Mouse (Mus musculus): Measurements from ENCODE around the gene D630045J12Rik.

The D630045J12Rik gene

GRCm38 (mm10) chr6:38129883-38130282 lies 123.9 kb downstream of the D630045J12Rik start:
- DNase-seq, result no peak

- DNase-seq, result no peak
These were observed 125.7 kb downstream of the D630045J12Rik start for GRCm38 (mm10) chr6:38128115-38128514.

GRCm38 (mm10) chr6:38125462-38125861 lies 128.3 kb downstream of the D630045J12Rik start:
- DNase-seq, result no peak

- DNase-seq, result no peak
These were observed 128.9 kb downstream of the D630045J12Rik start for GRCm38 (mm10) chr6:38124882-38125281.

GRCm38 (mm10) chr6:38124207-38124835 lies 129.5 kb downstream of the D630045J12Rik start, which contains the start of gene Atp6v0a4:
Atp6v0a4 (minus strand) TSS chr6:38124586.
- DNase-seq, result no peak

GRCm38 (mm10) chr6:38123471-38124206 lies 130.2 kb downstream of the D630045J12Rik start:
- no peak for DNase-seq

DNA sequence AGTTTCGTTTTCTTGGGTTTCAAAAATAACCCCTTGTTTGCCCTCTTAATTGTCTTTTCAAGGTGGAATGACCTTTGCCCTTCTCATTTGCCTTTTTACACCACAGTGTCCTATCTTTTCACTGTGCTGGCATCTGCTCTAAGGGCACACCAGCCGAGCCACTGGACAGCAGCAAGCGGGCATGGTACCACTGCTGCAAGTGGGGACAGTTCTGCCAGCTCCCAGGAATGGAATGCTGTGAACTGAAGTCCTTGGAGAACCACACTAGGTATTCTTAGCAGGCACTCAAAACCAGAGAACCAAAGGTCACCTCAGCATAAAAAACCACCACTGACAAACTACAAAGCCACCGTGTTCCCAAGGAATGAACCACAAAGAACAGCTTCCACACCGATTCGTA lies 131.0 kb downstream of the D630045J12Rik start:
- no peak for DNase-seq

- DNase-seq, result no peak
These were observed 132.0 kb downstream of the D630045J12Rik start for GRCm38 (mm10) chr6:38121843-38122242.

DNA sequence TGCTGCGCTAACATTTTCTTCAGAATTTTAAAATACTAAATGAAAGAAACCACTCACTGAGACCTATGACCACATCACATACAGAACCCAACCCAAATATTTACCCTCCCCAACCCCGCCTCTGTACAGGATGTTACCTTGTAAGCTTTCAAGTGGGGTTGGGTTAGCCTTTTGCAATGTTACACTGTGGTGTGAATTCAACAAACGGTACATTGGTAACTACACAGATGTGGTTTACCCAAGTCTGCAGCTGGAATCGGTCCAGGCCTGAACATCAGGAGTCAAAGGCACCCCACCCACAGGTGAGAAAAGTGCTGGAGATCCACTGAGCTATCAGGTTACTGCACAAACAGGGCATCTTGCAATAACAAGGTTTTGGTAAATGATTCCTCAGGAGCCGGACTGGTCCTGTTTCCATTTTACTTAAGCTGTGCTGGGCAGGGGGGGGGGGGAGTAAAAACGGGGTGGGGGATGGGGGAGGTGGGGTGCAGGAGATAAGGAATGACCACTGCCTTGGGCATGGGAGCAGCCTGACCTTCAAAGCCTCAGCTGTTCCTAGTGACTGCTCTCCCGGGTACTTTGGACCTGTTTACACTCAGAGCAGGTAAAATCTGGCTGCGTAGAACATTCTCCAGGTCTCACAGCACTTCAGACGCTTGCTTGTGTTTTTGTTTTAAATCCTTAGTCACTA lies 133.0 kb downstream of the D630045J12Rik start:
- no peak for DNase-seq

GRCm38 (mm10) chr6:38118341-38118740 lies 135.5 kb downstream of the D630045J12Rik start:
- DNase-seq, result no peak

DNA sequence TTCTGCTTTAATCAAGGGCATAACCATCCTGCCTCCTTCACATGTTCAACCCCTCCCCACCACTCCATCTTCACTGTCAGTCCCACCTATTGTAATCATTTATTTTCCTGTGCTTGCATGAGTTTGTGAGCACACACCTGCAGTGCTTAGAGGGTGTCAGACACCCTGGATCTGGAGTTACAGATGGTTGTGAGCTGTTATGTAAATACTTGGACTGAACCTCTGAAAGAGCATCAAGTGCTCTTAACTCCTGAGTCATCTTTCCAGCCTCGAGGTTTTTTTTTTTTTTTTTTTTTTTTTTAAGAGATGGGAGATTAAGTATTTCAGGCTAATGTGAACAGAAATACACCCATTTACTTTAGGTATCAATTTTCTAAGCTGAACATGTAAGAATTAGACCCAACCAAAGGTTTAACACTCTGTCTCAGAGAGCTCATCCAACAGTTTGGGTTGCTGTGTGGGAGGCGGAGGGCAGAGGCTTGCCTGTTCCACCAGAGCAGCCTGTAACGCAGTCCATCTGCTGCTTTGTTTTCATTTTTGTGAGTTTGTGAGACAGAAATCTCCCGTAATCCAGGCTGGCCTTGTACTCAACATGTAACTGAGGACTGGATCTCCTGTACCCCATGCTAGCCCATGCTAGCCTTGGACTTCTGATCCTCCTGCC lies 137.6 kb downstream of the D630045J12Rik start:
- no peak for DNase-seq

- no peak for DNase-seq
These were observed 142.9 kb downstream of the D630045J12Rik start for GRCm38 (mm10) chr6:38110859-38111258.

DNA sequence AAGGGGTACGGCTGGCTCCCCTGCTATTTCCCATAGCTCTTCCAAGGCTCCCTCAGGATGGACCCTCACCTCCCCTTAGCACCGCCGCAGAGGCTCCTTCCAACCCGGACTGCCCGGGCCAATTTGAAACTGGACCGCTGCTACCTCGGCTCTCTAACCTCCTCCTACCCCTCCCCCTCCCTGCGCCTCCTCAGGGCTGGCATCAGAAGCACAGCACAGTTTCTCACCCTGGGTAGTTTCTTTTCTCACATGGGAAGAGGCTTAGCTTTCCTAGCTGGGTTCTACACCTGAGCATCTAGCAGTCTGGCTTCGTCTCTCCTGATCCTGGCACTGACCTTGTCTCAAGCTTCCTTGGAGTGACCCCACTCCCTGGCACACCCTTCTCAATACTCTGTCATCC lies 143.9 kb downstream of the D630045J12Rik start:
- no peak for DNase-seq

GRCm38 (mm10) chr6:38109160-38109795 lies 144.5 kb downstream of the D630045J12Rik start, which contains the start of gene Tmem213:
Tmem213 (plus strand) TSS chr6:38109255.
- DNase-seq, result no peak

DNA sequence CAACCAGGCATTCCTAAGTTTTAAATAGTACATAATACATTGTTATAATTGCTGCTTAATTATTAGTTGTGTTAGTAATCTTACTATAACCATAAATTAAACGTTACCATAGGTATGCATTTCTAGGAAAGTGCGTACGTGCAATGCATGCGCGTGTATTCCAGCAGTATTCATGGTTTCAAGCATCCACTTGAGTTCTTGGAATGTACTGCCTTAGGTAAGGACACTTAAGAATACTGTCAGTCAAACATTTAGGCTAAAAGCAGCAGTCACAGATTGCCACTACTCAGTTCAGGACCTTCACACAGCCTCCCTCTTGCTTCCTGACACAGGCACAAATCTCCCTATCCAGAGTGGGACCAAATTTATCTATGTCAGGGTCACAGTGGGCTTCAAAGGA lies 145.4 kb downstream of the D630045J12Rik start:
- no peak for DNase-seq

GRCm38 (mm10) chr6:38105924-38106323 lies 147.9 kb downstream of the D630045J12Rik start:
- DNase-seq, result no peak

DNA sequence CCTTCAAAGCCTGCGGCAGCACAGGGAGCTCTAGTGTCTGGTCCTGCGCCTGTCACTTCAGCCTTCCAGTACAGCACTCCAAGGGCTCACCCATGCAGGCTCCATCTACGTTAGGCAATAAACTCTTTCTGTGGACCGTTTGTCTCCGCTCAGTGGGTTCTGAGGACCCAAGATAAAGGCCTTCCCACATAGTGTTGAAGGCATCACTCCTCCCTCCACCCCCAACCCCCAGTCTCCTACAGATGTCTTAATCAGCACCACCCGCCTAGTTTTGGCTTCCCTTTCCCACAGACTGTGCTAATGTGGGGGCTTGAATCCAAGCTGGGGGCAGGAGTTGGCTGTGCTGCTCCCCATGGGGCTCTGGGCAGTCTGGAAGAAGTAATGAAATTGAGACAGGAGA lies 150.0 kb downstream of the D630045J12Rik start:
- DNase-seq, result no peak

DNA sequence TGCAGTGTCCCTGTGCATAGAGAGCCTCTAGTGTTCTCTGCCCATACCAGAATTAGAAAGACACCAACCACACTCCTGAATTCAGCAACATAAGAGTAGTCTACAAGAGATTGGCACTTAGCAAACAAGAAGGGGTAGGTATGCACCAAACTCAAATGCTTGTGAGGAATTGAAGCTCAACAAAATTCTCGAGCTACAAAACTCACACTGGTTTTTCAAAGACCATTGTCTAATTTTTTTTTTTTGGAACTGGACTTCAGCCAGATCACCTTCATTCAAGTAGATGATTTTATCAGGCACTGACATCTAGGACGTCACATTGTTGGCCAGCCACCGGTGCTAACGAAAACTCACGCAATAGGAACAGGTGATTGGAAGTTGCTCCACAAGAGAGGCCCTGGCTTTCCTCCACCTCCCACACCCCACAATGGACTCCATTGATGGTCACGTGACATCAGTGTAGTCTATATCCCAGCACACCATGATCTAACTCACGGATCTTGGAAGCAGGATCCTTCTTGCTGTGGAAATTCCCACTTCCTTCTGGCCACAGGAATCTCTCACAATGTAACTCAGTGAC lies 151.5 kb downstream of the D630045J12Rik start:
- DNase-seq, result no peak

GRCm38 (mm10) chr6:38096961-38097370 lies 156.8 kb downstream of the D630045J12Rik start:
- no peak for DNase-seq

DNA sequence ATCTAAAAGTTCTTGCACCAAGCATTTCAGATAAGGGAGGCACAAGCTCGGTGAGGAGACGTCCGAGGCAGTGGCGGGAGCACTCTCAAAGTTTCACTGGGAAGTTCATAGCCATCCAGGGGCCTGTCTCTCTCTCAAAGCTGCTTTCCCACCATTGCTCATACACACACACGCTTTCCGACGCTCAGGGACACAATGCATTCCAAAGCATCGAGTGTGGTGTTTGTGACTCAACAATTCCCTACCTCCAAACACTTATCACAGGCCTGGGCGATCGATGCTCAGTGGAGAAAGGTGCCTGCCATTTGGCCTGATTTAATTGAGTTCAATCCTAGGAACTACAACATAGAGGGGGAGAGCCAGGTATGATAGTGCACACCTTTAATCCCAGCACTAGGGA lies 159.1 kb downstream of the D630045J12Rik start:
- no peak for DNase-seq

DNA sequence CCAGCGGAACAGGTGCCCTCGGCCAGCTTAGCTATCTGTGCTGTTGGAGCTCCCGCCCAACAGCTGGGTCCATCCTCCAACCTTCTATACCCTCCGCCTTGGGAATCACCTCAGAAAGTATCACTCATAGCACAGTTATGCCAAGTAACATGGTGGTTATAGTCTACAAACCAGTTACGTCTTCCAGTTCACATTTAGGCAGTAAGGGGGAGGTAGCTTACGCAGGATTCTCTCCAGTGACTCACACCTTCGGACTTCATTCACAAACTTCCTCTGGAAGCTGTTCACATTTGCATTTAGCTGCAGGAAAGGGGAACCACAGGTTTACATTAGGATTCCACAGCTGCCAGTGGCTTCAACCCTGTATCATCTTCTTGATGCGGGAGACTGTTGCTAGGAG lies 161.3 kb downstream of the D630045J12Rik start:
- DNase-seq, result no peak
